Mouse (Mus musculus) small intestine, adult 2 months (tissue): ENCODE data around the gene Kif5a.

Source experiments
- CTCF ChIP-seq: fragments of 200-500 bp; IDR thresholded peaks from 2 replicates; pipeline ENCODE4 v1.5.1; 2012; ENCODE audit warnings: low read depth, mild to moderate bottlenecking, control low read depth, inconsistent platforms, low read length, moderate library complexity, mixed read lengths; ENCODE audit not compliant: insufficient replicate concordance, insufficient read length; ENCODE audit errors: extremely low read depth
- POLR2A ChIP-seq: fragments of 200-500 bp; IDR thresholded peaks from 2 replicates; pipeline ENCODE4 v1.6.1; 2012; ENCODE audit warnings: low read depth, mild to moderate bottlenecking, control low read depth, inconsistent platforms, low read length, moderate library complexity

DNA sequence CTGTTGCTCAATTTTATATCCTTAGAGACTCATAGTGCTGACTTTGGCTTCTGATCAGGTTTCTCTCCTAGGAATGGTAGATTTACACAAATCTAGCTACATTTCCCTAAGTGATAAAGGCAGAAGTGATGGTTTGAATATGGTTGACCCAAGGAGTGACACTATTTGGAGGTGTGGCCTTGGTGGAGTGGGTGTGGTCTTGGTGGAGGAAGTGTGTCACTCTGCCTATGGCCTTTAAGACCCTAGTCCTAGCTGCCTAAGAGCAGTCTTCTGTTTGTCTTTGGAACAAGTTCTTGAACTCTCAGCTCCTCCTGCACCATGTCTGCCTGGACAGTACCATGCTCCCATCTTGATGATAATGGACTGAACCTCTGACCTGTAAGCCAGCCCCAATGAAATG lies 46.0 kb downstream of the Kif5a start:
- TF ChIP-seq CTCF: no peak
- no peak for TF ChIP-seq POLR2A
